In the genomic region with DNA sequence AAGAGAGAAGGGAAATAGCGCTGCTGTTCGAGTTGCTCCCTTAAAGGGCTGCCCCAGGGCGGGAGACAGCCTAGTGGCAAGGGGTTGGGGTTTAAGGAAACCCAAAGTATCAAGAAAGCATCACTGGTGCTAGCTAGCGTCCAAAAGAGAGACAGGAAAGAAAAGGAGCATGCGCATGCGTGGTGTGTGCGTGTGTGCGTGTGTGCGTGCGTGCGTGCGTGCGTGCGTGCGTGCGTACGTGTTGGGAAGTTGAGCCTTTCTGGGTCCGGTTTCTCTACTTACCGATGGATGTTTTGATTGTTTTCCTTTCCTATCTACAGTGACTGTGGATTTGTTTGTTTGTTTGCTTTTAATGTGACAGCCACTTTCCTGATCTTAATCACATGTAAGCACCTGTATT, we compare ENCODE assay signal across 12 mouse cellular contexts.
"Had no signal": no experiment of that assay in that cellular context is flagged by ENCODE, and none has a peak within 500 bp of the region (broad histone marks: within the 10 kb centered on the region; RNA-seq: fewer than 3 reads in every experiment).

No protein-coding gene starts in this region.

- H3K27ac ChIP-seq: layer of hippocampus, adult 2 months; limb, embryonic 12.5 days; liver, embryonic 14.5 days; midbrain, embryonic 13.5 days had no signal

- ATAC-seq: lung, postnatal 0 days; midbrain, embryonic 13.5 days had no signal

- H3K4me3 ChIP-seq: layer of hippocampus, adult 2 months; limb, embryonic 12.5 days; midbrain, embryonic 13.5 days had no signal

- H3K4me2 ChIP-seq: limb, embryonic 12.5 days; midbrain, embryonic 13.5 days had no signal

- DNase-seq: kidney, postnatal 10 days; kidney, postnatal 4 days; lung, adult 2 months; lung, postnatal 36 days; right cerebral cortex, postnatal 25 days; thymus, adult 2 months; thymus, postnatal 36 days had no signal

- H3K27me3 ChIP-seq: limb, embryonic 12.5 days; midbrain, embryonic 13.5 days had no signal

- H3K9ac ChIP-seq: limb, embryonic 12.5 days; liver, embryonic 14.5 days; midbrain, embryonic 13.5 days had no signal
